8 mouse cellular contexts compared by ENCODE assay signal in genomic region chr6:47739696-47740095, GRCm38 (mm10).
DNase-seq lines count a peak whose midpoint lies in the region; TF ChIP-seq lines count a peak whose summit lies in the region.
"Not testable (repeated sequence)": the region's sequence is repeated elsewhere in the genome, so short reads cannot be mapped to it uniquely, and the experiment has no call there.

No protein-coding gene starts in this region.

- not testable (repeated sequence) for H3K27me3 ChIP-seq in forebrain, embryonic 10.5 days (ENCODE audit: poor library complexity, severe bottlenecking); small intestine, adult 2 months (ENCODE audit: control insufficient read depth, insufficient read depth, low read length)

- H3K4me3 ChIP-seq in forebrain, embryonic 10.5 days = peak overlapping the region; percentile 26; the same call in 1 of the 2 replicates
- 0 out of 2 replicates have a peak overlapping the region, but pooled peaks have one; percentile 20 for H3K4me3 ChIP-seq in small intestine, adult 2 months (ENCODE audit: low read depth, low read length)

- H3K9me3 ChIP-seq in forebrain, embryonic 10.5 days = not testable (repeated sequence)

- H3K4me1 ChIP-seq in forebrain, embryonic 10.5 days; small intestine, adult 2 months (ENCODE audit: control insufficient read depth, insufficient read depth, insufficient read length, low read length): not testable (repeated sequence)

- not testable (repeated sequence) for TF ChIP-seq CTCF in small intestine, adult 2 months (IDR thresholded peaks at IDR 0.05; ENCODE audit: extremely low read depth, insufficient read length, insufficient replicate concordance, low read depth, low read length)

- peak; percentile 80 for DNase-seq in cerebellum, adult 11 months
- not testable (repeated sequence) for DNase-seq in forebrain, embryonic 10.5 days (ENCODE audit: extremely low spot score, low spot score)
- DNase-seq in heart, adult 8-10 months (ENCODE audit: low spot score) = peak; percentile 65
- DNase-seq in kidney, adult 8-10 months = peak; percentile 65 to 80
- DNase-seq in left cerebral cortex, adult 18-20 months (ENCODE audit: low spot score in 2 of 2) = peak; percentile 68 to 70
- DNase-seq in lung, postnatal 10 days = peak; percentile 65
- peak; percentile 50 to 55 for DNase-seq in urinary bladder, adult 18-20 months (ENCODE audit: low spot score in 2 of 2)

- TF ChIP-seq POLR2A in small intestine, adult 2 months (IDR thresholded peaks at IDR 0.05; ENCODE audit: low read depth, low read length) = not testable (repeated sequence)

- not testable (repeated sequence) for H3K27ac ChIP-seq in forebrain, embryonic 10.5 days; small intestine, adult 2 months (ENCODE audit: insufficient read depth, low read depth, low read length)

- H3K36me3 ChIP-seq in forebrain, embryonic 10.5 days (replicated peaks); small intestine, adult 2 months (ENCODE audit: control insufficient read depth, insufficient read depth, low read length): not testable (repeated sequence)

- WGBS in forebrain, embryonic 10.5 days = 15% methylated on average over 15 of the region's 26 CpGs
- WGBS in small intestine, adult 2 months = 7% methylated on average over 16 of the region's 26 CpGs
